Mouse (Mus musculus) CH12.LX (cell line): ENCODE data around the gene Dyrk4.

Source experiments
- CTCF ChIP-seq, 2 experiments: IDR thresholded peaks in 1 of 2; conservative IDR thresholded peaks in 1 of 2; 2 replicates each; pipeline ENCODE4 v1.5.1; 2011 to 2012; ENCODE audit warnings: low read depth in 2 of 2, low read length in 2 of 2, improper control_type of control experiment in 1 of 2, inconsistent platforms in 1 of 2, mild to moderate bottlenecking in 1 of 2, moderate library complexity in 1 of 2
- E2F4 ChIP-seq: IDR thresholded peaks from 2 replicates; pipeline ENCODE4 v1.6.1; 2011; ENCODE audit warnings: low read depth, low read length, improper control_type of control experiment; ENCODE audit not compliant: insufficient replicate concordance
- GABPA ChIP-seq: IDR thresholded peaks from 2 replicates; pipeline ENCODE4 v1.6.1; 2012; ENCODE audit warnings: low read depth, low read length, improper control_type of control experiment, inconsistent platforms; ENCODE audit not compliant: insufficient replicate concordance
- HCFC1 ChIP-seq: IDR thresholded peaks from 2 replicates; pipeline ENCODE4 v1.6.1; 2012; ENCODE audit warnings: low read depth, mild to moderate bottlenecking, inconsistent platforms, low read length, improper control_type of control experiment
- JUND ChIP-seq: conservative IDR thresholded peaks from 2 replicates; pipeline ENCODE4 v1.6.1; 2011; ENCODE audit warnings: low read depth, low read length, improper control_type of control experiment
- MAFK ChIP-seq: IDR thresholded peaks from 2 replicates; pipeline ENCODE4 v1.6.1; 2011; ENCODE audit warnings: low read length, improper control_type of control experiment; ENCODE audit not compliant: insufficient replicate concordance
- NELFE ChIP-seq: IDR thresholded peaks from 2 replicates; pipeline ENCODE4 v1.6.1; 2011; ENCODE audit warnings: low read depth, low read length, improper control_type of control experiment
- ZC3H11A ChIP-seq: IDR thresholded peaks from 2 replicates; pipeline ENCODE4 v1.6.1; 2012; ENCODE audit warnings: low read depth, mild to moderate bottlenecking, inconsistent platforms, low read length, improper control_type of control experiment

- TF ChIP-seq HCFC1 (peak; percentile 56), E2F4 (no peak), ZC3H11A (no peak), JUND (no peak), MAFK (no peak), CTCF (conservative IDR thresholded peaks at IDR 0.05 in 1 of 2, IDR thresholded peaks at IDR 0.05 in 1 of 2; ENCODE audit: low read depth in 2 of 2, low read length in 2 of 2) (no peak), NELFE (peak; percentile 80), GABPA (no peak)
Observed at GRCm38 (mm10) chr6:126907378-126907777, 14.3 kb downstream of the Dyrk4 start.
